23 mouse cellular contexts compared by ENCODE assay signal in genomic region chr2:138585930-138586329, GRCm38 (mm10).
"Had no signal": no experiment of that assay in that cellular context is flagged by ENCODE, and none has a peak within 500 bp of the region (broad histone marks: within the 10 kb centered on the region; RNA-seq: fewer than 3 reads in every experiment).

No protein-coding gene starts in this region.

- DNase-seq: liver, postnatal 0 days; lung, adult 2 months; lung, postnatal 14 days; lung, postnatal 36 days; midbrain, embryonic 14.5 days; retina, postnatal 1 day; right cerebral cortex, adult 18-20 months; right cerebral cortex, postnatal 25 days; right cerebral cortex, postnatal 4 days; spleen, adult 18-20 months; thymus, adult 18-20 months; thymus, postnatal 25 days; thymus, postnatal 4 days had no signal

- H3K36me3 ChIP-seq: liver, embryonic 15.5 days; lung, embryonic 15.5 days; midbrain, embryonic 12.5 days; neural tube, embryonic 13.5 days; neural tube, embryonic 15.5 days had no signal

- H3K4me1 ChIP-seq: liver, embryonic 15.5 days; lung, embryonic 15.5 days; megakaryocyte, embryonic 14.5 days; midbrain, embryonic 12.5 days; neural tube, embryonic 13.5 days; neural tube, embryonic 15.5 days had no signal

- ATAC-seq: liver, postnatal 0 days; lung, postnatal 0 days; midbrain, embryonic 16.5 days had no signal

- H3K9ac ChIP-seq: liver, embryonic 15.5 days; liver, postnatal 0 days; lung, embryonic 15.5 days; midbrain, embryonic 12.5 days; neural tube, embryonic 13.5 days; neural tube, embryonic 15.5 days had no signal

- H3K27me3 ChIP-seq: liver, embryonic 15.5 days; lung, embryonic 15.5 days; megakaryocyte, embryonic 14.5 days; midbrain, embryonic 12.5 days; neural tube, embryonic 13.5 days; neural tube, embryonic 15.5 days had no signal

- H3K9me3 ChIP-seq: liver, embryonic 15.5 days; lung, embryonic 15.5 days; midbrain, embryonic 12.5 days; neural tube, embryonic 13.5 days; neural tube, embryonic 15.5 days had no signal

- H3K27ac ChIP-seq: liver, embryonic 15.5 days; lung, embryonic 15.5 days; macrophage; midbrain, embryonic 12.5 days; neural tube, embryonic 13.5 days; neural tube, embryonic 15.5 days had no signal

- H3K4me2 ChIP-seq: liver, embryonic 15.5 days; lung, embryonic 15.5 days; midbrain, embryonic 12.5 days; neural tube, embryonic 13.5 days; neural tube, embryonic 15.5 days had no signal

- H3K4me3 ChIP-seq: liver, embryonic 15.5 days; lung, embryonic 15.5 days; megakaryocyte, embryonic 14.5 days; midbrain, embryonic 12.5 days; myocyte; neural tube, embryonic 13.5 days; neural tube, embryonic 15.5 days had no signal
